Mouse (Mus musculus) lung, embryonic 16.5 days (tissue): ENCODE results near the gene Nae1. TPM values are rescaled to one million over a fixed set of nuclear protein-coding genes. Genes with fewer than 3 reads are reported as not detected.
A peak's percentile ranks its signal among the peaks of the same experiment; 100 is the strongest.

Source experiments
- ATAC-seq: fragments of 200-750 bp; cut with Nextera tagmentation; 2 replicates; pipeline ENCODE4 v1.8.0; 2017; ENCODE audit warnings: low read depth, mild to moderate bottlenecking, moderate library complexity
- H3K27ac ChIP-seq: fragments of 300-500 bp; sonication (generic); 2 replicates; pipeline ENCODE4 v1.5.1; 2014; ENCODE audit warnings: mild to moderate bottlenecking, control low read depth, low read length
- H3K27me3 ChIP-seq: fragments of 300-500 bp; sonication (generic); 2 replicates; pipeline ENCODE4 v1.6.1; 2014; ENCODE audit warnings: low read depth, low read length, mixed read lengths; ENCODE audit not compliant: control insufficient read depth, insufficient read depth
- H3K36me3 ChIP-seq: fragments of 300-500 bp; sonication (generic); 2 replicates; pipeline ENCODE4 v1.6.1; 2014; ENCODE audit warnings: low read length; ENCODE audit not compliant: control insufficient read depth, insufficient read depth
- H3K4me1 ChIP-seq: fragments of 300-500 bp; sonication (generic); replicated peaks from 2 replicates; pipeline ENCODE4 v1.6.1; 2014; ENCODE audit warnings: low read length, mixed read lengths; ENCODE audit not compliant: control insufficient read depth, insufficient read depth
- H3K4me2 ChIP-seq: fragments of 300-500 bp; sonication (generic); 2 replicates; pipeline ENCODE4 v1.6.1; 2014; ENCODE audit warnings: low read depth, low read length, control low read depth
- H3K4me3 ChIP-seq: fragments of 300-500 bp; sonication (generic); 2 replicates; pipeline ENCODE4 v1.5.1; 2014; ENCODE audit warnings: mild to moderate bottlenecking, low read length, control low read depth
- H3K9ac ChIP-seq: fragments of 300-500 bp; sonication (generic); 2 replicates; pipeline ENCODE4 v1.6.1; 2014; ENCODE audit warnings: low read length, control low read depth
- H3K9me3 ChIP-seq: fragments of 300-500 bp; sonication (generic); 2 replicates; pipeline ENCODE4 v1.6.1; 2016; ENCODE audit warnings: low read length; ENCODE audit not compliant: control insufficient read depth
- WGBS: fragments of 180-500 bp; shearing (Covaris S2); extraction: QIAGEN DNeasy Blood & Tissue Kit; methylation state at CpG from one replicate; pipeline ENCODE4 v1.1.7; 2014; 5-methylcytosine and 5-hydroxymethylcytosine counted together
- polyA plus RNA-seq: library from polyadenylated mRNA; unstranded; fragments of >200 nt; fragmentation: Nextera tagmentation; extraction: Ambion mirVana; gene quantifications from 2 replicates; pipeline ENCODE4 v1.2.1, GENCODE M21; 2015

Nae1 gene
- polyA plus RNA-seq, 1 experiment from 2014 or later, result 86.7 TPM

DNA sequence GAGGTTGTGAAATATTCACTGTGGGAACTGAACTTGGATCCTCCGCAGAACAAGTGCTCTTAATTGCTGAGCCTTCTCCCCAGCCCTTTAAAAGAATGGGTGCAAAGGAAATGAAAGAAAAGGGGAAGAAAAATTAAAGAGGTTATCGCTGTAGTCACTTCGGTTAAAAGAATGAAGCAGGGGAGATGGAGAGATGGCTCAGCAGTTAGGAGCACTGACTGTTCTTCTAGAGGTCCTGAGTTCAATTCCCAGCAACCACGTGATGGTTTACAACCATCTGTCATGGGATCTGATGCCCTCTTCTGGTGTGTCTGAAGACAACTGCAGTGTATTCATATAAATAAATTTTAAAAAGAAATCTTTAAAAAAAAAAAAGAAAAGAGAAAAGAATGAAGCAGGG is 1.6 kb upstream of the Nae1 start:
- Histone ChIP-seq H3K9ac (no peak overlapping the region), H3K4me2 (no peak overlapping the region)
- 77% methylated on average over 4 of the region's 4 CpGs for WGBS

DNA sequence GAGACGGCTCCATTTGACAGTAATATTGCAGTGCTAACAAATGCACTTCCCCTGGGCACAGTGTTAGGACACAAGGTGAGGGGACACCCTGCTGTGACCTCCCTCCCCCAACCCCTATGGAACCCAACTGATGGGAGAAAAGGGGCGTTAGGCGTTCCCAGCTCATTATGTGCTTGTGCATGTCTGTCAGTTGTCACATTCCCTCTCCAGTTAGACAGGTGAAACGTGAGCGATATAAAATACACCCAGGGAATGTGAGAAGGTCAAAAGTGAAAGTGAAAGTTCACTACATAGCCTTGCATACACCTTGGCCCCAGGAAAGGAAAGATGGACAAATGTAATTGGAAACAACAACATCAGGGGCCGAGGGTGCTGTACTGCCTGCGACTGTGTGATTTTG is 941 bp upstream of the Nae1 start:
- Histone ChIP-seq H3K4me1 (peaks cover 15% of the 10 kb centered on the region), H3K4me2 (peak overlapping the region; percentile 79), H3K9me3 (no peaks in the 10 kb centered on the region), H3K36me3 (no peaks in the 10 kb centered on the region), H3K9ac (peak overlapping the region; percentile 97), H3K4me3 (peak overlapping the region; percentile 92), H3K27ac (no peak overlapping the region), H3K27me3 (peaks cover 21% of the 10 kb centered on the region)
- ATAC-seq, result no peak
- WGBS, result 24% methylated on average over 7 of the region's 7 CpGs

More for the DNA sequence above, 1.6 kb upstream of the Nae1 start:
- Histone ChIP-seq H3K4me3 (no peak overlapping the region), H3K27me3 (peaks cover 27% of the 10 kb centered on the region), H3K27ac (no peak overlapping the region), H3K4me1 (peaks cover 17% of the 10 kb centered on the region), H3K9me3 (no peaks in the 10 kb centered on the region), H3K36me3 (no peaks in the 10 kb centered on the region)
- no peak for ATAC-seq

DNA sequence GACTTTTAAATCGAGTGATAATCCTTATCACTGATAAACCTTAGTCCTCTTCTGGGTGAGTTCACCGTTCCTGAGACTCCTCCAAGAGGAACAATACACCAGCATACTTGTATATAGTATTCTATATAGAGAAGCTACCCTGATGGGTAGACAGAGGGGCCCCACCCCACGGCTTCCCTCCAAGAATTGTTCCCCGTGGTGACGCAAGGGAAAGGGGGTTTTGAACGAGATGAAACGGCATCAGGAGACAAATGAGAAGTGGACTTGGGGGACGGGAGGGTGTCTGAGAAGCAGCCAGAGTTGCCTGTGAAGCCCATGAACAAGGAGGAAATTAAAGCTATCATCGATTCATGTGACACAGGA is 323 bp upstream of the Nae1 start:
- peak; percentile 48 for ATAC-seq
- Histone ChIP-seq H3K9me3 (no peaks in the 10 kb centered on the region), H3K4me3 (peak overlapping the region; percentile 92), H3K27ac (no peak overlapping the region), H3K9ac (peak overlapping the region; percentile 97), H3K27me3 (peaks cover 15% of the 10 kb centered on the region), H3K4me2 (peak overlapping the region; percentile 79), H3K36me3 (peaks cover 4% of the 10 kb centered on the region), H3K4me1 (peaks cover 15% of the 10 kb centered on the region)
- 9% methylated on average over 9 of the region's 9 CpGs for WGBS

DNA sequence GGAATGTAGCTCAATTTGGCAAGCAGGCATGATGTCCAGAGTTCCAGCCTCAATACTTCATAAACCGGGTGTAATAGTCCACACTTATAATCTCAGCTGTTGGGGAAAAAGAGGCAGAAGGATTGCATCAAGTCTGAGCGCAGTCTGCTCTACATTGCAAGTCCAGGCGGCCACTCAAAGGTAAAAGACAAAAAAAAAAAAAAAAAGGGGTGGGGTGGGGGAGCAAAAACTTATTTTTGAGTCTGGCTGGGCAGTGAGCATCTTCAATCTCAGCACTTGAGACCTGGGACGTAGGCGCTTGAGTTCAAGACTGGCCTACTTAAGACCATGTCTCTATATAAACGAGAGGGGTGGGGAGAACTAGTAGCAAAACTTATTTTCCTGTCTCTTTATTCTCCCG is 886 bp downstream of the Nae1 start:
- H3K9ac ChIP-seq, result peak overlapping the region; percentile 97
- H3K4me3 ChIP-seq, result peak overlapping the region; percentile 92
- peak overlapping the region; percentile 79 for H3K4me2 ChIP-seq
- H3K36me3 ChIP-seq, result peaks cover 9% of the 10 kb centered on the region
- 18% methylated on average over 7 of the region's 7 CpGs for WGBS
- peaks cover 5% of the 10 kb centered on the region for H3K27me3 ChIP-seq
- H3K9me3 ChIP-seq, result no peaks in the 10 kb centered on the region
- H3K4me1 ChIP-seq, result peaks cover 15% of the 10 kb centered on the region
- peak; percentile 13; the same call in 1 of the 2 replicates for ATAC-seq
- H3K27ac ChIP-seq, result peak overlapping the region; percentile 75; the same call in 1 of the 2 replicates

DNA sequence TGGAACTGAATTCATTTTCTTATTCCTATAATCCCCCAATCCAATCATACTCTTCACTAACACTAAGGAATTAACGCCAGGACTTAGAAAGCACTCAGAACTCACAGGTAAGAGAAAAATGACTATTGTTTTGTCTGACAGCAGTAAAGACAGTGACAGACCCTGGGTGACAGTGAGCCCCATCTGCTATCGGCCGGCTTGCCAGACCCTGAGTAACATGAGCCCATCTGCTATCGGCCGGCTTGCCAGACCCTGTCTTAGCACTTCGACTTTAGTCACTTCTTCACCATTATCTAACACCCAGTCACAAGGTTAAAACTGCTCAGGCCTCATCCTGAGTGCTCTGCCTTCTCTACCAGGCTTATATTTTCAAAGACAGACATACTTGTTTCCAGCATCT is 4.8 kb downstream of the Nae1 start:
- no peaks in the 10 kb centered on the region for H3K9me3 ChIP-seq
- no peak overlapping the region for H3K27ac ChIP-seq
- peaks cover 13% of the 10 kb centered on the region for H3K36me3 ChIP-seq
- H3K4me1 ChIP-seq, result peaks cover 9% of the 10 kb centered on the region
- no peak for ATAC-seq
- no peaks in the 10 kb centered on the region for H3K27me3 ChIP-seq
- H3K9ac ChIP-seq, result no peak overlapping the region
- H3K4me2 ChIP-seq, result no peak overlapping the region
- H3K4me3 ChIP-seq, result no peak overlapping the region
- 83% methylated on average over 6 of the region's 6 CpGs for WGBS

DNA sequence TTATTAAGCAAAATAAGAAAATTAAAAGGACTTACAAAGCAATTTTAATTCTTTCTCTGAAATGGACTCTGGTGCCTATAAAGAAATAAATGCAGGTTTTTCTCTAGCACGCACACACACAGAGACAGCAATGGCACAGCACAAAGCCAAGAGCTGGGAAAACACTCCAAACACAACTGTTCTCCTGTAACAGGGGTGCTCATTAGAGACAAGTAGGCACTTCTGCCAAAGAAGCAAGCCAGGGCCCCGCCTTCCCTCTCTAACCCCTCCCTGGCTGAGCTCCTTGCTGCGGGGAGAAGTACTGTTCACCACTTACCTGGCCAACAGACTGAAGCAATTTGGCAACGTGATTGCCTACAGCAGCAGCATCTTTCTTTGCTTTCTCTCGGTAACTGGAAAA is 16.6 kb downstream of the Nae1 start:
- H3K9ac ChIP-seq, result no peak overlapping the region
- H3K4me2 ChIP-seq, result no peak overlapping the region
- no peak overlapping the region for H3K4me3 ChIP-seq
- no peaks in the 10 kb centered on the region for H3K4me1 ChIP-seq
- H3K9me3 ChIP-seq, result no peaks in the 10 kb centered on the region
- no peaks in the 10 kb centered on the region for H3K27me3 ChIP-seq
- no peak overlapping the region for H3K27ac ChIP-seq
- 64% methylated on average over 5 of the region's 5 CpGs for WGBS
- ATAC-seq, result peak; percentile 76
- peaks cover 17% of the 10 kb centered on the region for H3K36me3 ChIP-seq

DNA sequence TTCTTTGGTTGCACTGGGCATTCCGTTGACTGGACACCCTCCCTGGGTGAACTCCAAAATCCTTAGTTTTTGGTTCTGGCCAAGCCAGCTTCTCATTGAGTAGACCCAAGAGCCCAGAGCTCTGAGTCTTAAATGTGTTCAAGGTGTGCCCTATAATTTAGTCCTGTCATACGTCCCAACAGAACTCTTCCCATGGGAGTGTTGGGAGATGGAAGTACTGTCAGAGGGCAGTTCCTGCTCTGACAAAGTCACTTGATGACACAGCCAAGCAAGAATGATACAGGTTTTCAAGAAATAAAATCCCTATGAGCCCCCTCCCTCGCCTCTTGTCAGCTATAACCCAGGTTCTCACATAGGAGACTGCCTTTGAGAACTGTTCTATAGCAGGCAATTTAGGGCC is 24.3 kb downstream of the Nae1 start:
- no peak; the same call in 1 of the 2 replicates for ATAC-seq
- H3K36me3 ChIP-seq, result peaks cover 5% of the 10 kb centered on the region
- H3K9me3 ChIP-seq, result no peaks in the 10 kb centered on the region
- no peaks in the 10 kb centered on the region; the same call in 1 of the 2 replicates for H3K4me1 ChIP-seq
- no peak overlapping the region for H3K27ac ChIP-seq
- peak overlapping the region; percentile 99 for H3K4me2 ChIP-seq
- H3K4me3 ChIP-seq, result no peak overlapping the region
- H3K9ac ChIP-seq, result no peak overlapping the region
- no peaks in the 10 kb centered on the region for H3K27me3 ChIP-seq
- 75% methylated on average over 3 of the region's 3 CpGs for whole genome bisulfite sequencing

DNA sequence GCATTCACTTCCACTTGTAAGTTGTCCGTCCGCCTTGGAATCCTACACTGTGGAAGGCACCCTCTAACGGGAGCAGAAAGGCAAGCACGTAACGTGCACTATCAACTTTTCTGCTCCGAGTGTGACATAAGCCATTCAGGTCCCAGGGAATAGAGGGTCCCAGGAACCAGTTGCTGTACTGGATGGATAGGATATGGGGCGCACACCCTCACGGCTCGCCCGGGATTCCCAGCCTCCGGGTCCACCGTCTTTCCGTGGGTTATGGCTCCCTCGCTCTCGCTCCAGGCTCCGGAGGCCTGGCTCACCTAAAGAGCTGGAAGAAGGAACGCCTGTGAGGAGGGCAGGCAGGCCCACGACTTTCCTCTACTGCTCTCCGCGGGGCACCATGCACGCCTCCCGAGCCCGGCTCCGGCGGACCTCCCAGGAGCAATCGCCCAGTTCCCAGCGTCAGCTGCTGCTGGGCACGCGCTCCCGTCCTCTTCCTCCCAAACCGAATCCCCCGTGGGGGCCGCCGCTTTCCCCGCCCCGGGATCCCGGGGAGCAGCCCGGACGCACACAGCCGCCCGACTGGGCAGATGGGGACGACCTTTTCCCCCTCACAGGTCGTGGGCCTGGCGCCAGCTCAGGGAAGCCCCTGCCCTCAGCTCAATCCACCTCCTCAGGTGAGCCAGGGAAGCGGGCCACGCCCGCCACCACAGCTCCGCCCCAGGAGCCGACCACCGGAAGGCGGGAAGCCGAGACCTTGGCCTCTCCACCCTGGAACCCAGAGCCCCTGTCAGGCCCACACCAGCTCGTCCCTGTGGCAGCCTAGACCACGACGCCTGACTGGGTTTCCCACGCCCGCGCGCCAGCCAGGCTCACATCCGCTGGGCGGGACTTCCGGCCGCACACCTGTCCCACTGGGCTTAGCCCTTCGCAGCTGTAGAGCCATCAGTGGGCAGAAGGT is 25.1 kb downstream of the Nae1 start, which contains the start of gene Terb1:
Gene Terb1 (minus strand): TSS at position 850 of the 946 bp plus-strand sequence.
- Histone ChIP-seq H3K27ac (peak within 1 kb of the TSS; percentile 4), H3K27me3 (no peaks in the 10 kb centered on the region), H3K36me3 (peaks cover 5% of the 10 kb centered on the region), H3K9me3 (no peaks in the 10 kb centered on the region), H3K4me1 (no peaks in the 10 kb centered on the region; the same call in 1 of the 2 replicates), H3K4me2 (peak within 1 kb of the TSS; percentile 99), H3K9ac (peak within 1 kb of the TSS; percentile 76), H3K4me3 (peak within 1 kb of the TSS; percentile 59)
- peak; percentile 82 for ATAC-seq
- WGBS, result 1% methylated on average over 64 of the region's 64 CpGs

DNA sequence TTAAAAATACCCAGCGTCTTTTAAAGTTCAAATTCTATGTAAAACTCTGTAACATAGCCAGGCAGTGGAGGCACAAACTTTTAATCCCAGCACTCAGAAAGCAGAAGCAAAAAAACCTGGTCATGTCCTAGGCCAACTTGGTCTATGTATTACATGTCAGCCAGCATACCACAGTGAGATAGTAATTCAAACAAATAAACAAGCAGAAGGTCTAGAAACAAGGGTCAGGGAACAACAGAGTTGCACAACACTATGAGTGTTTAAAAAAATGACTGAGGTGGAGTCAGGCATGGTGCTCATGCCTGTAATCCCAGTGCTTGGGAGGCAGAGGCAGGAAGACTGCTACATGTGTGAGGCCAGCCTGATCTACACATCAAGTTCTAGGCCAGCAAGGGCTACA is 55.3 kb downstream of the Nae1 start:
- Histone ChIP-seq H3K27me3 (no peaks in the 10 kb centered on the region; the same call in 1 of the 2 replicates), H3K9me3 (no peaks in the 10 kb centered on the region), H3K4me2 (no peak overlapping the region), H3K4me3 (no peak overlapping the region), H3K27ac (no peak overlapping the region), H3K36me3 (no peaks in the 10 kb centered on the region), H3K9ac (no peak overlapping the region), H3K4me1 (no peaks in the 10 kb centered on the region)
- ATAC-seq, result no peak
- WGBS, result 47% methylated on average over 1 of the region's 1 CpGs
